Mouse (Mus musculus) embryo, embryonic 11.5 days (tissue): ENCODE data around the gene Nrcam.

Experiments used
- DNase-seq: peaks from one replicate; pipeline ENCODE4 v3.0.0-alpha.2; 2012; ENCODE audit warnings: low read depth, low spot score

The Nrcam gene

DNA sequence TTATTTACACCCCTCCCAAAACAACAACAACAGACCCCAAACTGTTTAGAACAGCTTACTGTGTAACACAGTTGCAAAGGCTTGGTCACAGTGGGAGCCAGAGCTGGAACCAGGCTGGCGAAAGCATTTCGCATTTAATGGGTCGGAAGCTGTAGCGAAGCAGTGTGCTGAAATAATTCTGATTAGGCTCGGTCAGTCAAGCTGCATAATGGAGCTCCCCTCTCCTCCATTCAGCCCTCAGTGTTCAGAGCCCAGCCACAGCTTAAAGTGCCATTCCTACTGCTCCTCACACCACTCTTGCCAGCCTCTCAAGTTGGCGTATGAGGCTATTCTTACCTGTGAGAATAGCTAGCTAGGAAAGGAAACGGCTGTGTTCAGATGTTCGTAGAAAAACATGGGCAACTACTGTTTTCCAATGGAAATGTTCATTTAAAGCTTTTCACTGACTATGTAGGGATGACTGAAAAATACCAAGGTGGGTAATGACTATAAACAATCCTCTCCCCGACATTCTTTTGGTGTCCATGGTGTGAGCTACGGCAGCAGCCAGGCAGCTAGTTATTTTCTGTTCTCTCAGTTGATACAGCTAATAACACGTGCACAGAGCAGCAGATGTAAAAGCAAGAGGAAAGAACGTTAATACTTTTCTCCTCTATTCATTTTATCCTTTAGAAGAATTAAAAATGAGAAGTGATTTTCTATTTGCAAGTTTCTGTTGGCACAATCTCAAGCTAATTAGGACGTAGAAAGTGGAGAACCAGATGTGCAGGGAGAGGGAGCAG lies 108.6 kb downstream of the Nrcam start:
- no peak for DNase-seq

GRCm38 (mm10) chr12:44438884-44439283 lies 110.2 kb downstream of the Nrcam start:
- no peak for DNase-seq

DNA sequence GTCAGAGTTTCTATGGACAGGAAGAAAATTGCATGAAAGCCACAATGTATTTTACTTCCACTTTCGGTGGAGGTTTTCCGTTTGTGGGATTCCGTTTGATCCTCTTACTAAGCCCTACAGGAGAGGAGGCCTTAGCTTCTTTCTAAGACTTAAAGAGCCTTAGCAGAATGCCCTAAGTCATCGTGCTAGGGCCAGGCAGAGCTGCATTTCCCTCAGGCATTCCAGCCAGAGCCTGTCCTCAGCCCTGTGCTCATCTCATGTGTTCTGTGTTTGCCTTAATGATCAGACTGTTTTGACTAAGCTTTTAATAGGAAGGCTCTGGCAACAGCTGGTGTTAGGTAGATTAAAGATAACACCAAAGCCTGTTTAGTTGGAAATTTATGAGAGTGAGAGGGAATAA lies 111.5 kb downstream of the Nrcam start:
- DNase-seq: no peak

GRCm38 (mm10) chr12:44450930-44451329 lies 122.2 kb downstream of the Nrcam start:
- DNase-seq: no peak

DNA sequence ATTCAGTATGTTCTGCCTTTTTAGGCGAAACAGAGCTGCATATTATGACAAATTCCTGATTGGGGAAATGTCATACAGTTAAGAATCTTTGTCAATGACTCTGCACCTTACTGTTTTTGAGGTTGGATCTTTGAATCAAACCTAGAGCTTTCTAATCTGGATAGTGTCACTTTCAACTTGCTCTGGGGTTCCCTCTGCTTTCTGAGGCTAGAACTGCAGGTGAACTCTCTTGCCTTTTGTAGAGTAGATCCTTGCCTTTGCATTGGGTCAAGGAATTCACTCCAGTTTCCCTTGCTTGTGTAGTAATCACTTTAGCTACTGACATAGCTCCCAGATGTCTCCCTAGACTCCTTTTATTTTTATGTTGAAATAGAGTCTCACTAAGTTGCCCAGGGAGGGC lies 123.1 kb downstream of the Nrcam start:
- DNase-seq: no peak

GRCm38 (mm10) chr12:44453791-44454190 lies 125.1 kb downstream of the Nrcam start:
- DNase-seq: no peak

GRCm38 (mm10) chr12:44457961-44458360 lies 129.3 kb downstream of the Nrcam start:
- no peak for DNase-seq

- DNase-seq: no peak
These were observed 133.8 kb downstream of the Nrcam start for GRCm38 (mm10) chr12:44462436-44462835.

DNA sequence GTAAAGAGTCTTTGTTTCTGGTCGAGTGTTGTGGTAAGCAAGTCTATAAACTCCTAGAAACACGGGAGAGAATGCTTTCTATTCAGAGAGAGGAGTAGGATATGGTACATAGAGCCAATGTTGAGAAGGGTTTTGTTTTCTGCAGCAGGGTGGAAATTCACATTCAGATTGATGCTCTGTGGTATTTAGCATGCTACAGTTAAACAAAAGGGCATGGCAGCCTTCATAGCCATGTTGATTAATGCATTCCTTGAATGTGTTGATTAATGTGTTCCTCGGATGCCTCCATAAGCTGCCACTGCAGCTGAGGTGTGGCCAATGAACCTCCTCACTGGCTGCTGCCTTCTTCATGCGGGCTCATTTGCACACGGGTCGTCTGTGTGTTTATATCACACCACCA lies 134.3 kb downstream of the Nrcam start:
- DNase-seq: no peak

DNA sequence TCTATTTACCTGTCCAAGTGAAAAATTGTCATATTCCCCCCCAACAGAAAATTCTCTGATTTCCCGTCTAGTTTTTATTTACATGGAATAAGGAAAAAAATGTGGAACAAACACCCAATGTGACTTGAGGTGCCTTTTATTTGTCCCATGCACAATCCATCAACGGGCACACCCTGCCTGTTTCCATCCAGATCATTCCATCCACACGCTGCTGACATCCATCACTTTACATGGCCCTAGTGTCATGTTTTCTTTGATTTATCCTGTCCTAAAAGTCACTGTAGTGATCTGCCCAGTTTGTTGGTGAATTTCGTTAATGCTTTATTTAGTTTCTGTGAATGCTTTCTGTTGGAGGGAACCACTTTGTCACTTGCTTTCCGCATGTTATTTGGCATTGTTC lies 142.4 kb downstream of the Nrcam start:
- no peak for DNase-seq

DNA sequence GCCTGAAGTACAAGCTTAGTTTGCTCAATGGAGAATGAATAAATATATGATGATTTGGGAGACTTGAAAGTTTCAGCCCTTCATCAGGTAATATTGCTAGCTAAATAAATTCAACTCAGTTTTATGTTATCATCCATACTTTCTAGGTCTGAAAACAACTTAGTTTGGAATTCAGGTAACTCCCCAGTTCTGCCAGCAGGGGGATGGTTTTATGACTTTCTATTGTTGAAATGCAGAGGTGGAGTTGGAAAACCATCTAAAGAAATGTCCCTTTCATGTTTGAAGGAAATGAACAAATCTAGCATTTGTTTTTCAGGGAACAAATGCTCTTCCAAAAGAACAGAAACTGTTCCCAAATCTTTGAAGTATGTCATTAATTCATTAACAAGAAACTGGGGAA lies 146.7 kb downstream of the Nrcam start:
- no peak for DNase-seq

DNA sequence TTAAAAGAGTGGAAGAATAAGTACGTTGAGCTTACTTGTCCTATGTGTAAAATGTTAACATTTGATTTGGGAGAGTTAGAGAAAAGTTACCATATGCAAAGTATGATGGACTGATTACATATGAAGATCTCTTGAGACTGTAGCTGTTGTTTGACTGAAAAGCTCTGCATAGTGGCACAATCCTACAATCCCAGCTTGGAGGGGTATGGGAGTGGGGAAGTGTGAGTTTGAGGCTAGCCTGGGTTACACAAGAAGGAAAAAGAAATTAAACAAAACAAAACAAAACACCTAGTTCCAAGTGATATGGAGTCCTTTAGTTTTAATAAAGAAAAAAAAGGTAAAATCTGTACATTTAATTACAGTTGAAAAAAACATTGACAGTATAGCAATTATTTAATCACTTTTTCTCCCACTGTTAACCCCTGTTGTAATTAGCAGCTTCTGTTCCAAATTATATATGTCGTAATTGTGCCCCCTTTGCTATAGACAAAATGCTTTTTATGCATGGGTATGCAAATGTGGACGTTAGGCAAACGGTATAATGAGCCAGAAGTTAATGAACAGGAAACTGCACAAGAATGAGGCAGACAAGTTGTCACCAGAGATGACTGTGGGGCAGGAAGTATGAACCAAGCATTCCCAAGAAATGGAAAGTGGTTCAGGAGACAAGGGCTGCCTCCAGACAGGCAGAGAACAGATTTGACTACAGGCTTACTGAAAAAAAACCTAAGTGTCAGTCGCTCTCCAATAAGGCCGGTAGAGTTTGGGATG lies 150.8 kb downstream of the Nrcam start:
- no peak for DNase-seq

- no peak for DNase-seq
These were observed 151.3 kb downstream of the Nrcam start for GRCm38 (mm10) chr12:44480031-44480419.

DNA sequence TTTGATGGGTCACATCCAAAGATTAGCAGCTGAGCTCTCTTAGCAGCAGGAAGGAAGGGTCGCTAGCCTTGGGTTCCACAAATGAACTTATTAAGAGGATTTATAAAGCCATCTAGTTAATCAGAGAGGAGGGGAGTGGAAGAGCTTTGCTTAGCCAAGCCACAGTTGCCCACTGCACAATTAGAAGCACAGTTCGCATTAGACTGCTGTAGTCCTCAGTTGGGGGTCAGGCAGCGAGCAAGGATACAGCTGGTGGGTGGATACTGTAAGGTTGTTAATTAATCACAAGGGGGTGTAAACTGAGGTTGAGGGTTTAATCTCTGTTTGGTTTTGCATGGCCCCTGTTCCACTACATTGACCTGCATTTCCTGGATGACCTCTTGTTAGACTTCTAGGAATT lies 152.7 kb downstream of the Nrcam start:
- no peak for DNase-seq

DNA sequence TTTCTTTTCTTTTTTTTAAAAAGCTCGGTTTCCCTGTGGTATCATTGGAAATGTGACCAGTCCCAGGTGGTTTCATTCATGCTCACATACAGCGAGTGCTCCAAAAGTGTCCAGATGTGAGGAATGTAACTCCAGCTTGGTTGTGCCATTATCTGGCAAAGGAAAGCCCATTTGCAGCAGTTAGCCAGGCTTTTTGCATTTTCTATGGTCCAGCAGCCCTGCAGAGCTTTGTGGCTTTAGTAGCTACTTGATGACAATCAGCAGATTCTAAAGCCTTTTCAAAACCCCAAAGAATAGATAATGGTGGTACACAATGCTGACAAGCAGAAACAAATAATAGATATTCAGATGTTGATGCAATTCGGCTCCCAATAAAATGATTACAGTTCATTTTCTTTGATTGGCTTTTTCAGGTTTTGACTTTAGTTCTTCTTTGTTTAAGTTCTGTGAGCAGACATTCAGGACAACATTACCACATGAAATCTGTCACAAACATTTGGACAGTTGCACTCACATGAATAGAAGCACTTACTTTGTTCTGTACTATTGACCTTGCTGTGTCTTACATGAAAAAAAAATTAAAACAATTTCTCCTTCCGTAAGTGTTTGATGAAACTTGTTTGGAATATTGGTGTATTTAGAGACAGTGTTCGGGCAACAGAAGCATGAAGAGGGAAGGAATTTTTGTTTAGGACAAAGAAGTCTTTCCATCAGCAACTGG lies 164.2 kb downstream of the Nrcam start:
- no peak for DNase-seq

DNA sequence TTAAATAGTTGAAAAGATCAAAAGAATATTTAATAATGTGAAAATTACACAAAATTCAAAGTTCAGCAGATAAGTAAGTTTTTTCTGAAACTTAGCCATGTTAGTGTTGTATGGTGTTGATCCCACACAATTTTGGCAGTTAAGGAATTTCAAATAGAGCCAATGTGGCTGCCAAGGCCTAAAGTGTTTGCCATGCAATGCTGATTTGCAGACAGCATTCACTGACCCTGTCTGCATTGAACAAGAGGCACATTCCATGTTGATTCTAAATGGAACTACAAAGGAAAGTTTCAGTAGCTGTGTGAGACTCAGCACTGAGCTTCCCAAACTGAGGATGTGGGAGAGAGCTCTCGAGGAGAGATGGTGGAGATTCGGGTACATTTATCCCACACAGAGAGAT lies 169.1 kb downstream of the Nrcam start:
- no peak for DNase-seq

GRCm38 (mm10) chr12:44498872-44499271 lies 170.2 kb downstream of the Nrcam start:
- DNase-seq: no peak

GRCm38 (mm10) chr12:44501807-44502487 lies 173.3 kb downstream of the Nrcam start:
- no peak for DNase-seq

DNA sequence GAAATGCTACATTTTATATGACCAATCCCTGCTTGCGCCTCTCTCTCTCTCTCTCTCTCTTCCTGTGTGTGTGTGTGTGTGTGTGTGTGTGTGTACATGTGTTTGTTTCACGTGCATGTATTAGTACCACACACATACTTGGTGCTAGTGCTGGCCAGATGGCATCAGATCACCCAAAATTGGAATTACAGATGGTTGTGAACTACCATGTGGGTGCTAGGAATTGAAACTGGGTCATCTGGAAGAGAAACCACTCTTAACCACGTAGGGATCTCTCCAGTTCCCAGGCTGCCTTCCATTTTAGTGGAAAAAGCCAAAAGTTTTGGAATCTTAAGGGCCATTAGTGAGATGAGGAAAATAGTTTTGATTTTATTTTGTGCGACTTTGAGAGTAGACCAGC lies 175.1 kb downstream of the Nrcam start:
- no peak for DNase-seq

- DNase-seq: no peak
These were observed 179.9 kb downstream of the Nrcam start for GRCm38 (mm10) chr12:44508635-44509034.

GRCm38 (mm10) chr12:44509406-44510104 lies 180.9 kb downstream of the Nrcam start:
- no peak for DNase-seq
